ENCODE assay signal across 8 mouse cellular contexts in genomic region chr13:51793425-51793891, GRCm38 (mm10). TPM values are rescaled to one million over a fixed set of nuclear protein-coding genes. Genes with fewer than 3 reads are reported as not detected.
DNase-seq lines count a peak whose midpoint lies in the region; ATAC-seq and TF ChIP-seq lines count a peak whose summit lies in the region.

Gene Sema4d, minus strand, starts transcription at chr13:51793747.

- DNase-seq in WW6 (ENCODE audit: low read depth, low spot score): peak; percentile 59
- DNase-seq in cerebellum, adult 9-10 months: peak; percentile 79
- no peak for DNase-seq in gastrocnemius, adult 18-20 months (ENCODE audit: low spot score)
- peak; percentile 72 to 75 for DNase-seq in left cerebral cortex, adult 2 months (ENCODE audit: extremely low spot score in 1 of 2, low spot score in 2 of 2)
- DNase-seq in lung, postnatal 4 days: peak; percentile 63 to 67
- peak; percentile 73 for DNase-seq in right cerebral cortex, adult 18-20 months
- DNase-seq in urinary bladder, adult 2 months (ENCODE audit: low spot score): peak; percentile 37

- peak within 1 kb of the TSS; percentile 95 for H3K4me3 ChIP-seq in hindbrain, embryonic 15.5 days
- H3K4me3 ChIP-seq in left cerebral cortex, adult 2 months: peak within 1 kb of the TSS; percentile 94

- peak within 1 kb of the TSS; percentile 89 for H3K9ac ChIP-seq in hindbrain, embryonic 15.5 days

- H3K27me3 ChIP-seq in hindbrain, embryonic 15.5 days: no peaks in the 10 kb centered on the region

- no peaks in the 10 kb centered on the region for H3K9me3 ChIP-seq in hindbrain, embryonic 15.5 days

- peak within 1 kb of the TSS; percentile 83 for H3K27ac ChIP-seq in hindbrain, embryonic 15.5 days (replicated peaks)
- peak within 1 kb of the TSS; percentile 93 for H3K27ac ChIP-seq in left cerebral cortex, adult 2 months

- TF ChIP-seq CTCF in left cerebral cortex, adult 2 months (IDR thresholded peaks at IDR 0.05): no peak

- peak; percentile 81 for ATAC-seq in hindbrain, embryonic 15.5 days (ENCODE audit: low FRiP score, low read depth)

- H3K4me1 ChIP-seq in hindbrain, embryonic 15.5 days (replicated peaks): peaks cover 28% of the 10 kb centered on the region

- intact Hi-C loops in left cerebral cortex, adult 2 months (cut with DNase I): loop anchor here (2.0 to 5.0 kb wide), 2 partner anchors 61 to 141 kb away; partner anchors contain the start of gene Secisbp2

- WGBS in hindbrain, embryonic 15.5 days: under 1% methylated on average over 32 of the region's 52 CpGs

- H3K36me3 ChIP-seq in hindbrain, embryonic 15.5 days: no peaks in the 10 kb centered on the region

- peak within 1 kb of the TSS; percentile 94 for H3K4me2 ChIP-seq in hindbrain, embryonic 15.5 days

RNA-seq across cellular contexts. Expression of gene Sema4d, which starts in this region (rescaled TPM):
- 100 to 1,000 TPM; 118 to 125 TPM for total RNA-seq in gastrocnemius, adult 18-20 months (2021)
- 14.3 and 14.8 TPM in 2 replicates for polyA plus RNA-seq in hindbrain, embryonic 15.5 days (2015; fragmentation: Nextera tagmentation; extraction: Ambion mirVana)
- total RNA-seq in left cerebral cortex, adult 2 months (2021): 10 to 100 TPM; 69.0 to 83.6 TPM
- polyA plus RNA-seq in urinary bladder, adult 2 months (2012; rRNA removed): 6.1 and 8.1 TPM in 2 replicates
